Mouse (Mus musculus): ENCODE data around the gene Olfr129.

The Olfr129 gene

GRCm38 (mm10) chr17:38059979-38060378 is at the start of gene Olfr129:
Olfr129 (minus strand) TSS chr17:38060079.
- no peak for DNase-seq (ENCODE audit: low spot score in 2 of 2)

- DNase-seq (ENCODE audit: low spot score in 2 of 2), result no peak
Observed at GRCm38 (mm10) chr17:38088593-38088992, 28.7 kb upstream of the Olfr129 start, which contains the start of gene Olfr131. Olfr131 (minus strand) TSS chr17:38088693.

GRCm38 (mm10) chr17:38082364-38082763 is 22.5 kb upstream of the Olfr129 start:
- DNase-seq (ENCODE audit: low spot score in 2 of 2), result no peak

- no peak for DNase-seq (ENCODE audit: low spot score in 2 of 2)
Observed at GRCm38 (mm10) chr17:38063621-38064020, 3.7 kb upstream of the Olfr129 start, which contains the start of gene Olfr130. Olfr130 (plus strand) TSS chr17:38063921.

GRCm38 (mm10) chr17:38026297-38026696 is 33.6 kb downstream of the Olfr129 start:
- DNase-seq (ENCODE audit: low spot score in 2 of 2), result no peak

GRCm38 (mm10) chr17:38016341-38016740 is 43.5 kb downstream of the Olfr129 start:
- DNase-seq (ENCODE audit: low spot score in 2 of 2), result no peak

GRCm38 (mm10) chr17:38004996-38005395 is 54.9 kb downstream of the Olfr129 start:
- DNase-seq (ENCODE audit: low spot score in 2 of 2), result no peak
